Mouse (Mus musculus) spleen, adult 12 weeks (tissue): ENCODE data around the gene Arrdc3.
"Not testable (repeated sequence)": the region's sequence is repeated elsewhere in the genome, so short reads cannot be mapped to it uniquely, and the experiment has no call there.

Experiments
- DNase-seq: peaks from one replicate; pipeline ENCODE4 v3.0.0; 2022; ENCODE audit warnings: low spot score

Arrdc3 gene

DNA sequence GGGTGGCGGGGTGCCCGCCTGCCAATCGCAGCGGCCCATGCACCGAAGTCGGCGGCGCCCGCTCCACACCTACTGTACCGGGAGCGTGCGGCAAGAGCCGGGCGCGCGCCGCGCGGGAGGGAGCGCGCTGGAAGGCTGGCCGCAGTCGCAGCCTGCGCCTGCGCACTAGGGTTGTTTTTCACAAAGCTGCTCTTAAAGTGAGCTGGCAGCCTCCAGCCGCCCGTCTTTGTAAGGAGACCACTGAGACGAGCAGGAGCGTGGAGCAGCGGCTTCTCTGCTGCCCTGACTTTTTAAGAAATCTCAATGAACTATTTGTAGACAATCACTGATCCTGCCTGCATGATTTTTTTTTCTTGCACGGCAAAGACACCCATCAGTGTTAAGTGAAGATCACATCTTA, at the start of gene Arrdc3:
Arrdc3 (plus strand) TSS at position 195 of the 400 bp plus-strand sequence.
- peak; percentile 95 for DNase-seq

DNA sequence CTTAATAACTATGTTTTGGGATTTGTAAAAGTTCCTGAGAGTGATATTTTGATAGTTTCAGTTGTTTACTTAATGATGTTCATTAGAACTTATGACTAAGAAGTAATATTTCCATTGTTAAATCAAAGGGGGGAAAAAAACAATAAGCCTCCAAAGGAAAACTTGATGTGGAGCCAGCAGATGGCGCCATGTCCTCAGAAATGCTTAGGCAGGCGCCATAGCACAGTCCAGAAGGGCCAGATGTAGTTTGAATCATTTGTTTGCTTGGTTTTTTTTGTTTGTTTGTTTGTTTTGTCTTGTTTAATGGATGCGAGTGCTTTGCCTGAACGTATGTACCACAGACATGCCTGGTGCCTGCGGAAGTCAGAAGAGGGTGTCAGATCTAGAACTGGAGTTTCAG, 21.0 kb upstream of the Arrdc3 start:
- DNase-seq = peak; percentile 25

GRCm38 (mm10) chr13:80864195-80864594, 19.0 kb upstream of the Arrdc3 start:
- DNase-seq = no peak

DNA sequence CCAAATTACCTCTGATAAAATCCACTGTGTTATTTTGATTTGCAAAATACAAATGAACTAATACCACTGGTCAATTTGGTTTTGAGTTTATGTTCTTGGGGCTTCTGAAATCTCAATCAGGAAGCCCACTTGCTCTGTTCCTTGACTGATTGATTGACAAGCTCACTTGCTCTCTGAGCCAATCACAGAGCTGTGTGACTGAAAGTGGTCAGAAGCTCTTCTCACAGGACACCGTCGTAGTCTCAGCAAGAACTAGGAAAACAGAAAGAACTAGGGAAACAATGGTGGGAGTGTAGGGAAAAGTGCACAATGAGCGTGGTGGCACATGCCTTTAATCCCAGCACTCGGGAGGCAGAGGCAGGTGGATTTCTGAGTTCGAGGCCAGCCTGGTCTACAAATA, 8.1 kb upstream of the Arrdc3 start:
- DNase-seq = no peak

- DNase-seq = no peak
Observed at GRCm38 (mm10) chr13:80880756-80881155, 2.4 kb upstream of the Arrdc3 start.

- peak; percentile 12 for DNase-seq
Observed at GRCm38 (mm10) chr13:80881722-80882500, 1.3 kb upstream of the Arrdc3 start.

- DNase-seq = no peak
Observed at GRCm38 (mm10) chr13:80882716-80883135, 458 bp upstream of the Arrdc3 start.

DNA sequence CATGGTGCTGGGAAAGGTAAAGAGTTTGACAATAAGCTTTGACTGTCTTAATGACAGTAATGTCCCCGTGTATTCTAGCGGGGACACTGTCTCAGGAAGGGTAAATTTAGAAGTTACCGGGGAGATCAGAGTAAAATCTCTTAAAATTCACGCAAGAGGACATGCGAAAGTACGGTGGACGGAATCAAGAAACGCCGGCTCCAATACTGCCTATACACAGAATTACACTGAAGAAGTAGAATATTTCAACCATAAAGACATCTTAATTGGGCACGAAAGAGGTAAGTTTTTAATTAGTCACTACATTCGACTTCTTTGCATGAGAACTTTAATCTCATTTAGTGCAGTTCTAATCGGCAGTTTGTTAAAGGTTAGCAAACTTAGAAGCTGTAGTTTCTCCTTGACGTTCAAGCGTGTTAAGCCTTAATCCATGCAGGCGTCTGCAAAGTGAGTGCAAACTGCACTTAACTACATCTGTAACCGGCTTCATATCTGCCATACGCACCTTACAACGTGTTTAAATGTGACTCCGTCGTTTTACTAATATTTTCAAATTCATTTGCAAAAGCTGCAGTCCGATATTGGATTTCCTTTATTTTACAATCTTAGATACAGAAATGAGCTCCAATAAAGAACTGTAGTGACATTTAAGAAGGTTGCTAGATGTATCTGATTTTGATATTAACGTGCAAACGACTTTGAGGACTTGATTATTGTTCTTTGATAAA, 629 bp downstream of the Arrdc3 start:
- DNase-seq = peak; percentile 16

DNA sequence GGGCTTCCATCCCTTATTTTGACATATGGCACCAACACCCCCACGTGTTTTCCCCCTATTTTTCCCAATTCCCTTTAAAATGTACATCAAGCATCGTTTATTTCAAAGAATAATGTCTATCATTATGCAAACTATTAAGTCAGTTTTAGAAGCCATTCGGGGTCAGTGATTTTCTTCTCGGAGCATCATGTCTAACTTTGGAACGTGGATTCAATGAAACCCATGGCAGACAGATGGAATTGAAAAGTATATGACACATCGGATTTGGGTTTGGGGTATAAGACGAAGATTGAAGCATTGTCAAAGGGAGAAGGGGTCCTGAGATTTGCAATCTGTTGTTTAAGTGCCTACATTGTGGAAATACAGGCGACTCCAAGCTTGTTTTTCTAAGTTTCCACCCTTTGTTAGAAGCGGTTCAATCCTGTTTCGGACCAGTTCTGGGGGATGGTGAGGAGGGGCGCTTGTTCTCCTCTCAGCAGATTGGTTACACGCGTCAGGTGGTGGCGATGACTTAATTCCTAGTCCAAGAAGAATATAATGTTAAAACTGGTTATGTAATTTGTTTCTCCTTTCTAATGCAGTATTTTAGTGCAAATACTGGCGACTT, 1.3 kb downstream of the Arrdc3 start:
- DNase-seq = peak; percentile 68

GRCm38 (mm10) chr13:80885103-80885833, 2.1 kb downstream of the Arrdc3 start:
- DNase-seq = peak; percentile 92

- peak; percentile 97 for DNase-seq
Observed at GRCm38 (mm10) chr13:80885834-80886663, 2.9 kb downstream of the Arrdc3 start.

GRCm38 (mm10) chr13:80886664-80887210, 3.6 kb downstream of the Arrdc3 start:
- DNase-seq = peak; percentile 37

GRCm38 (mm10) chr13:80887842-80888241, 4.7 kb downstream of the Arrdc3 start:
- DNase-seq = no peak

DNA sequence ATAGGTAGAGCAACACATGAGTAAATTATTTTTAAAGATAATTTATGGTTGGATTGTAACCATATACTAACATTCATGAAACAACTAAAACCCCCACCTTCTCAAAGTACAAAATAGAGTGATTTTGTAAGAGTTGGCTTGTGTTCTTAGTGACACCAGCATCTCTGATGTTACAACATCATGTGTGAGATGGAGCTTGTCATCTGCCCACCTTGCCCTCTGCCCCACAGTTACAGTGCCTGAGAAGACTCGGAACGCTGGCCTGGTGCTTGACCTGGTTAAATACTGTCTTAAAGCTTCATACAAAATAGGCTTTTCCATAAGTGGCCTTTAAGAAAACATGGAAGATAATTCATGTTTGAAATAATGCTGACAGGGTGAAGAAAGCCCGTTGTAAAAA, 11.7 kb downstream of the Arrdc3 start:
- not testable (repeated sequence) for DNase-seq

DNA sequence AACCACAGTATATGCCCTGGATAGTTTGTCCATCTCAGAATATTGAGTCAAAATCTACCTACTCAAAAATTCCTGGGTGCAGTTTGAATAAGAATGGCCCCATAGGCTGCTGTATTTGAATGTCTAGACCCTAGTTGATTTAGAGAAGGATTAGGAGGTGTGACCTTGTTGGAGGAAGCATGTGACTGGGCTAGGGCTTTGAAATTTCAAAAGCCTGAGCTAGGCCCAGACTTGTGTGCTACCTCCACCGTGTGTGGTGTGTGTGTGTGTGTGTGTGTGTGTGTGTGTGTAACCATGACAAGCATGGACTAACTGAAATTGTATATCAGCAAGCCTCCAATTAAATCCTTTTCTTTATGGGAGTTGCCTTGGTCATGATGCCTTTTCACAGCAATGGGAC, 14.2 kb downstream of the Arrdc3 start:
- no peak for DNase-seq

DNA sequence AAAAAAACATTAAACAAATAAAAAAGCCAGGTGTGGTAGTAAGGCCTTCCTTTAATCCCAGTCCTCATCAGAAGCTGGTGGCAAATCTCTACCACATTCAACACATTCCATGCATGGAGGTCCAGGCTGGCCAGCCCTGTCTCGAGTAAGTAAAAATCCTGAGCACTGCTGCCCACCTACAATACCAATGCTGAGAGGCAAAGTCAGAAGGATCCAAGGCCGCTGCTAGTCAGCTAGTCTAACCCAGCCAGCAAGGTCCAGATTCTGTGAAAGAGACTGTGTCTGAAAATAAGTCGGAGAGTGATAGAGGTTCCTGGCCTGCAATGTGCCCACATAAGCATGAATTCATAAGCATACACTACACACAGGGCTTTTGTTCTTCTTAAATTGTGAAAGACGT, 14.9 kb downstream of the Arrdc3 start:
- DNase-seq = no peak

DNA sequence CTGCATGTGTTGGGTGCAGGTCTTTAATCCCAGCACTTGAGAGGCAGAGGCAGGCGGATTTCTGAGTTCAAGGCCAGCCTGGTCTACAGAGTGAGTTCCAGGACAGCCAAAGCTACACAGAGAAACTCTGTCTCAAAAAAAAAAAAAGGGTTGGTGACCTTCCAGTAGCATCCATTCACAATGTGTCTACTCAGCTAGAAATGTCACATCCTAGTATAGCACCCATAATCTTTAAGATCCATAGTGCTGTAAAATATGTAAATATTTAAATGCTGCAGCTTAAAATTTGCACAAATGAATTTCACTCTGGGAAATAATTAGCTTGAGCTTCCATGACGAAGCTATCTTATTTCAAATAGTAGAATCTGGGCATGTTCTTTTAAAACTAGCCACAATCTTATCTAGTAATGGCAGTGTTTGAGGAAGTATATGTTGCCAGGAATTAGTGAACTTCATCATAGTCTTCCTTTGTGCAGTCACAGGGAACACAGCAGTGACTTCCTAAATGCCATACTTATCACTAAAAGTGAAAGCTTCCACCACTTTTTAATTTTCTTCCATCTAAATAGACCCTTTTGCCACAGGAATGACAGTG, 16.3 kb downstream of the Arrdc3 start:
- no peak for DNase-seq

GRCm38 (mm10) chr13:80901432-80901831, 18.2 kb downstream of the Arrdc3 start:
- no peak for DNase-seq

DNA sequence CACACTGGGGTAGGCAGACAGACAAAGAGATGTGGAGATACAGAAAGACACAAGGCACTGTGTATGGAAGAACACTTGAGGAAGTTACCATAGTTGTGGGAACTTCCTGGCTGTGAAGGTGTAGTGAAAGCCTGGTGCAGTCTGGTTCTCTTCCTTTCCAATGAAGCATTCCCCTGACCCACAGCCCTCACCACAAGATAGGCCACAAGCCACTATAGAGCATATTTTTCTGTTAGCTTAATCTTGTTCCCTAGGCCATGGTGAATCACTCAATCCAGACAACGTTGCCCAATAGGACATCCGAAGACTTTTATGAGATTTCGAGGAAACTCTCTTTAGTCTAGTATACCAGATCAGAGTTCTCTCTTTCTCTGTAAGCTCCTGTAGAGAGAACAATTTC, 19.6 kb downstream of the Arrdc3 start:
- no peak for DNase-seq

DNA sequence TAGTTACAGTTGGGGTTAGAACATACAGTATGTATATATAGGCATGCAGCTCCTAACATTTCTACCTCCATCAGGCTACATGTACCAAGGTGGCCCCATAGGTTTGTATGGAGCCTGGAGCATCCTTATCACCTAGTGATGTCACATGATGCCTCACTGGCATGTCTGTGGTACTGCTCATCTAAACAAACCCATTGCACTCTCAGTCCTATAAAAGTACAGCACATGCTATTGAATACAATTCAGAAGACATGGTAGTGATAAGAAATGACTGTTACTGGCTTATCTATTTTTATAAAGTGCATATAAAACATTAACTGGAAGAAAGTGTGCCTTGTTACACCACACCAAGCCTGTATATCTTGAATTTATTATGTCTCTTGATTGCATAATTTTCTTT, 30.2 kb downstream of the Arrdc3 start:
- no peak for DNase-seq

GRCm38 (mm10) chr13:80920939-80921338, 37.8 kb downstream of the Arrdc3 start:
- DNase-seq = no peak
